Mouse (Mus musculus) cerebellum, adult 8-10 months (tissue): ENCODE results near the gene Parvg.
A peak's percentile ranks its signal among the peaks of the same experiment; 100 is the strongest.

Experiments used
- DNase-seq: peaks from one replicate; pipeline ENCODE4 v3.0.0; 2022

Parvg gene

GRCm38 (mm10) chr15:84310271-84310670 is 13.6 kb upstream of the Parvg start:
- peak; percentile 30 for DNase-seq

- no peak for DNase-seq
Observed at GRCm38 (mm10) chr15:84311295-84312085, 12.3 kb upstream of the Parvg start.

- DNase-seq, result no peak
Observed at GRCm38 (mm10) chr15:84312878-84313565, 10.8 kb upstream of the Parvg start.

- DNase-seq, result no peak
Observed at GRCm38 (mm10) chr15:84313566-84313878, 10.3 kb upstream of the Parvg start.

GRCm38 (mm10) chr15:84314420-84315080 is 9.3 kb upstream of the Parvg start:
- no peak for DNase-seq

- no peak for DNase-seq
Observed at GRCm38 (mm10) chr15:84315276-84316046, 8.4 kb upstream of the Parvg start.

GRCm38 (mm10) chr15:84319393-84319792 is 4.4 kb upstream of the Parvg start:
- no peak for DNase-seq

- no peak for DNase-seq
Observed at GRCm38 (mm10) chr15:84321544-84322174, 2.2 kb upstream of the Parvg start.

- no peak for DNase-seq
Observed at GRCm38 (mm10) chr15:84324870-84325553, 1.2 kb downstream of the Parvg start.

GRCm38 (mm10) chr15:84325736-84326135 is 1.9 kb downstream of the Parvg start:
- no peak for DNase-seq

GRCm38 (mm10) chr15:84328870-84329269 is 5.0 kb downstream of the Parvg start:
- DNase-seq, result no peak

GRCm38 (mm10) chr15:84329940-84330339 is 6.1 kb downstream of the Parvg start:
- no peak for DNase-seq

- DNase-seq, result no peak
Observed at GRCm38 (mm10) chr15:84331066-84331612, 7.3 kb downstream of the Parvg start.

- no peak for DNase-seq
Observed at GRCm38 (mm10) chr15:84336281-84336817, 12.5 kb downstream of the Parvg start.

- DNase-seq, result no peak
Observed at GRCm38 (mm10) chr15:84337599-84337998, 13.8 kb downstream of the Parvg start.

- DNase-seq, result no peak
Observed at GRCm38 (mm10) chr15:84340926-84341325, 17.1 kb downstream of the Parvg start.

- no peak for DNase-seq
Observed at GRCm38 (mm10) chr15:84348769-84349168, 24.9 kb downstream of the Parvg start.

GRCm38 (mm10) chr15:84349915-84350738 is 26.3 kb downstream of the Parvg start:
- DNase-seq, result no peak

- DNase-seq, result no peak
Observed at GRCm38 (mm10) chr15:84351342-84351741, 27.5 kb downstream of the Parvg start.
